24 mouse cellular contexts compared by ENCODE assay signal in the genomic region with DNA sequence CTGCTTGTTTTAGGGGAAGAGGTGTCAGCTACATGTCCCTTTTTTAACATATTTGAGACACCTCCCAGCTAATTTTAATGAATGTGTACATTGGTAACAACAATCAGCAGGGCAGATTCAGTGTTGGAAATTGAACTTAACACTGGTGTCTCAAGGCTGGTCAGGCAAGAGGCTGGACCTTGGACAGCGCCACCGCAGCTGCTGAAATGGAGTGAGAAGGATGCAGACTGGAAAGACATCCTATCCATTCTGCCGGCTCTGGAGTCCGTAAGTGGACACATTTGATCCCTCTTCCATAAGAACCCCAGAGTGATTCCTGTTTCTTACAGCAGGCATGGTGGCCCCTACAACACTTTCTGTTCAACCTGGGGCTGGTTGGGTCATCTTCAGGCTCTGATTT. TPM values are rescaled to one million over a fixed set of nuclear protein-coding genes. Genes with fewer than 3 reads are reported as not detected.
DNase-seq lines count a peak whose midpoint lies in the region; ATAC-seq and TF ChIP-seq lines count a peak whose summit lies in the region.
"Had no signal": no experiment of that assay in that cellular context is flagged by ENCODE, and none has a peak within 500 bp of the region (broad histone marks: within the 10 kb centered on the region; RNA-seq: fewer than 3 reads in every experiment).

No protein-coding gene starts in this region.

- peak; percentile 49 for DNase-seq in adrenal gland, postnatal 10 days
- no peak for DNase-seq in adrenal gland, adult 8-10 months
- peak; percentile 65 for DNase-seq in kidney, postnatal 0 days (ENCODE audit: low spot score)
- DNase-seq in testis, postnatal 10 days (ENCODE audit: low spot score) = peak; percentile 60
- no peak for DNase-seq in testis, postnatal 14 days (ENCODE audit: low spot score)
- DNase-seq in thymus, postnatal 10 days (ENCODE audit: low spot score in 2 of 2) = no peak
- DNase-seq: cerebellum, adult 9-10 months; liver; liver, postnatal 0 days; right cerebral cortex, postnatal 14 days; thymus, postnatal 36 days had no signal

- ATAC-seq in kidney, postnatal 0 days (replicated peaks; ENCODE audit: low FRiP score, low read depth) = no peak
- no peak for ATAC-seq in kidney, embryonic 16.5 days (ENCODE audit: low FRiP score, low TSS enrichment)
- no peak for ATAC-seq in midbrain, embryonic 13.5 days
- ATAC-seq: CD4-positive, CD25-positive, alpha-beta regulatory T cell, adult 4 months; forebrain, embryonic 14.5 days; inflammation-experienced regulatory T-cells, adult 6 months; liver, postnatal 0 days had no signal

- H3K9me3 ChIP-seq in kidney, postnatal 0 days (replicated peaks; ENCODE audit: low read length) = no peaks in the 10 kb centered on the region
- H3K9me3 ChIP-seq in kidney, embryonic 16.5 days (ENCODE audit: low read length) = no peaks in the 10 kb centered on the region
- H3K9me3 ChIP-seq in midbrain, embryonic 13.5 days = no peaks in the 10 kb centered on the region
- H3K9me3 ChIP-seq: heart, embryonic 12.5 days; midbrain, embryonic 12.5 days; stomach, embryonic 15.5 days had no signal

- no peak overlapping the region for H3K4me2 ChIP-seq in kidney, postnatal 0 days (ENCODE audit: low read length)
- H3K4me2 ChIP-seq in kidney, embryonic 16.5 days (replicated peaks; ENCODE audit: low read depth, low read length) = no peak overlapping the region
- no peak overlapping the region for H3K4me2 ChIP-seq in midbrain, embryonic 13.5 days (replicated peaks)
- H3K4me2 ChIP-seq: heart, embryonic 12.5 days; midbrain, embryonic 12.5 days; stomach, embryonic 15.5 days had no signal

- H3K4me1 ChIP-seq in kidney, postnatal 0 days (replicated peaks; ENCODE audit: insufficient read depth, low read length) = no peaks in the 10 kb centered on the region
- no peaks in the 10 kb centered on the region for H3K4me1 ChIP-seq in kidney, embryonic 16.5 days (ENCODE audit: insufficient read depth, low read length)
- peaks cover 10% of the 10 kb centered on the region for H3K4me1 ChIP-seq in midbrain, embryonic 13.5 days (replicated peaks)
- H3K4me1 ChIP-seq: heart, embryonic 12.5 days; stomach, embryonic 15.5 days had no signal

- no peaks in the 10 kb centered on the region for H3K36me3 ChIP-seq in kidney, postnatal 0 days (ENCODE audit: insufficient read depth, low read length)
- H3K36me3 ChIP-seq in kidney, embryonic 16.5 days (ENCODE audit: insufficient read depth, low read length) = no peaks in the 10 kb centered on the region
- no peaks in the 10 kb centered on the region for H3K36me3 ChIP-seq in midbrain, embryonic 13.5 days
- H3K36me3 ChIP-seq: G1E; heart, embryonic 12.5 days; midbrain, embryonic 12.5 days; stomach, embryonic 15.5 days had no signal

- H3K27me3 ChIP-seq in kidney, postnatal 0 days (ENCODE audit: insufficient read depth, low read length) = no peaks in the 10 kb centered on the region
- no peaks in the 10 kb centered on the region for H3K27me3 ChIP-seq in kidney, embryonic 16.5 days (ENCODE audit: insufficient read depth, low read length)
- peaks cover 56% of the 10 kb centered on the region for H3K27me3 ChIP-seq in midbrain, embryonic 13.5 days
- H3K27me3 ChIP-seq: heart, embryonic 12.5 days had no signal

- TF ChIP-seq CTCF in kidney, postnatal 0 days (IDR thresholded peaks at IDR 0.05; ENCODE audit: low read depth) = no peak

- H3K27ac ChIP-seq in kidney, postnatal 0 days = no peak overlapping the region
- no peak overlapping the region for H3K27ac ChIP-seq in kidney, embryonic 16.5 days (ENCODE audit: low read length)
- H3K27ac ChIP-seq in midbrain, embryonic 13.5 days = no peak overlapping the region
- H3K27ac ChIP-seq: macrophage; midbrain, embryonic 12.5 days; stomach, embryonic 15.5 days had no signal

- WGBS in kidney, postnatal 0 days = 14% methylated on average over 4 of the region's 4 CpGs
- WGBS in kidney, embryonic 16.5 days = 24% methylated on average over 4 of the region's 4 CpGs
- WGBS in midbrain, embryonic 13.5 days = 63% methylated on average over 4 of the region's 4 CpGs

- H3K4me3 ChIP-seq in kidney, postnatal 0 days (replicated peaks; ENCODE audit: low read depth, low read length) = no peak overlapping the region
- H3K4me3 ChIP-seq in kidney, embryonic 16.5 days (ENCODE audit: low read length) = no peak overlapping the region
- no peak overlapping the region for H3K4me3 ChIP-seq in midbrain, embryonic 13.5 days (replicated peaks)
- H3K4me3 ChIP-seq: erythroblast, embryonic 14.5 days; heart, embryonic 12.5 days; midbrain, embryonic 12.5 days; stomach, embryonic 15.5 days had no signal

- no peak overlapping the region for H3K9ac ChIP-seq in kidney, postnatal 0 days (ENCODE audit: low read depth, low read length)
- H3K9ac ChIP-seq in kidney, embryonic 16.5 days (replicated peaks; ENCODE audit: low read length) = no peak overlapping the region
- no peak overlapping the region for H3K9ac ChIP-seq in midbrain, embryonic 13.5 days (replicated peaks)
- H3K9ac ChIP-seq: heart, embryonic 12.5 days; liver, postnatal 0 days; midbrain, embryonic 12.5 days; stomach, embryonic 15.5 days had no signal

RNA-seq across cellular contexts. Expression of a gene that starts 14.3 kb away (rescaled TPM):
- under 1 TPM in 1 of 2 experiments, not detected in 1; 0.06 TPM for total RNA-seq in adrenal gland, postnatal 10 days (2021)
- total RNA-seq in adrenal gland, adult 8-10 months (2022) = under 1 TPM in 3 of 4 experiments, not detected in 1; 0.08 to 0.61 (median 0.21) TPM
- polyA plus RNA-seq in kidney, postnatal 0 days (2015; fragmentation: Nextera tagmentation; extraction: Ambion mirVana) = 1.4 TPM in 2 replicates
- 1.6 and 1.9 TPM in 2 replicates for polyA plus RNA-seq in kidney, embryonic 16.5 days (2015; fragmentation: Nextera tagmentation; extraction: Ambion mirVana)
- polyA plus RNA-seq in midbrain, embryonic 13.5 days (2015; fragmentation: Nextera tagmentation; extraction: Ambion mirVana) = 39.3 and 52.7 TPM in 2 replicates
- total RNA-seq: hematopoietic stem cell, adult 5-6 weeks had no signal
- polyA plus RNA-seq: CD4-positive, CD25-positive, alpha-beta regulatory T cell, adult 4 months; erythroblast, embryonic 14.5 days; G1E; inflammation-experienced regulatory T-cells, adult 6 months; liver, postnatal 0 days; macrophage; spleen, adult 2 months had no signal

Comparison
In these comparisons a context has a peak if more than half of its experiments do, and no peak if none do; other contexts are left out.
1. DNase-seq: peak in adrenal gland, postnatal 10 days (single experiment), kidney, postnatal 0 days (single experiment) and testis, postnatal 10 days (single experiment); none in adrenal gland, adult 8-10 months (single experiment), testis, postnatal 14 days (single experiment) and thymus, postnatal 10 days (0 of 2).
2. RNA of a gene that starts 14.3 kb away (polyA plus RNA-seq): 39.3 to 52.7 TPM in midbrain, embryonic 13.5 days; 1.6 to 1.9 TPM in kidney, embryonic 16.5 days and 1.4 TPM in kidney, postnatal 0 days; every median in the first group is over 10 times any median in the second.